Mouse (Mus musculus) bone marrow macrophage, adult 2 months (primary cell): Measurements from ENCODE around the gene Sumf1.

Experiments used
- CTCF ChIP-seq: IDR thresholded peaks from 2 replicates; pipeline ENCODE4 v1.5.1; 2012; ENCODE audit warnings: low read depth, mild to moderate bottlenecking, low read length, moderate library complexity
- POLR2A ChIP-seq: IDR thresholded peaks from 2 replicates; pipeline ENCODE4 v1.6.1; 2012; ENCODE audit warnings: mild to moderate bottlenecking, low read depth, low read length, borderline replicate concordance

DNA sequence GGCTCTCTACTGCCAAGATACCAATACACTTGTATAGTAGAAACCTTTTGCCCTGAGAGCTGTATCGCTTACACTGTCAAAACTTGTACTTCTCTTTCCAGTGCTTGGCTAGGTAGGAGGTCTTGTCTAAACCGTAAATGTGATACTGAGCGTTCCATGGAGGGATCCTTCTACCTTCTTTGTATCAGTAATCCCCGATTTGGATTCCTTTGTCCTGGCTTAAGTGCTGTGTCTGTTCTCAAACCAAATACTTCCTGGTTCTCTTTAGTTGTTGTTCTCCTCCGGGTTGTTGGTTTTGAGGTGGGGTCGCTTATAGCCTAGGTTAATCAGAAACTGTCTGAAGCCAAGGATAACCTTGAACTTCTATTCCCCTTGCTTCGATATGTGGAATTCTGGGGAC, 114.4 kb downstream of the Sumf1 start:
- TF ChIP-seq POLR2A = no peak
- no peak for TF ChIP-seq CTCF
